Mouse (Mus musculus): Measurements from ENCODE around the gene Myt1.

- no peak for TF ChIP-seq CTCF (IDR thresholded peaks at IDR 0.05; ENCODE audit: low read depth)
- TF ChIP-seq EP300 (IDR thresholded peaks at IDR 0.05; ENCODE audit: low read depth) = no peak
Measured at GRCm38 (mm10) chr2:181763886-181764527, 875 bp downstream of the Myt1 start.

Measured in heart, postnatal 0 days (tissue).